Mouse (Mus musculus) gastrocnemius, adult 2 months (tissue): ENCODE measurements around the gene Paqr7. TPM values are rescaled to one million over a fixed set of nuclear protein-coding genes. Genes with fewer than 3 reads are reported as not detected.

Experiments used
- DNase-seq: peaks from one replicate; pipeline ENCODE4 v3.0.0; 2022
- H3K27ac ChIP-seq: fragments of 200-600 bp; 2 replicates; pipeline ENCODE4 v1.8.1; 2022; ENCODE audit warnings: mild to moderate bottlenecking
- H3K4me3 ChIP-seq: fragments of 200-600 bp; 2 replicates; pipeline ENCODE4 v1.8.1; 2022; ENCODE audit warnings: mild to moderate bottlenecking, moderate library complexity
- CTCF ChIP-seq: fragments of 200-600 bp; IDR thresholded peaks from 2 replicates; pipeline ENCODE4 v1.8.1; 2022; ENCODE audit warnings: antibody characterized with exemption, mild to moderate bottlenecking, moderate library complexity
- intact Hi-C: fragments of 180-260 bp; cut with DNase I; formaldehyde crosslinking; loops from one replicate; pipeline ENCODE4 v1.15.1; 2025
- total RNA-seq, 2 experiments: library from RNA; stranded (reverse); gene quantifications; 2 replicates each; pipeline ENCODE4 v1.2.3; 2021

Gene Paqr7
- total RNA-seq, 2 experiments from 2014 or later: 1.7 to 2.3 TPM

- intact Hi-C loops: no loop called here
- no peak overlapping the region for H3K4me3 ChIP-seq
- H3K27ac ChIP-seq: no peak overlapping the region
Observed at GRCm38 (mm10) chr4:134511730-134512129, 15.2 kb downstream of the Paqr7 start.

GRCm38 (mm10) chr4:134512798-134513197 is 16.3 kb downstream of the Paqr7 start:
- Histone ChIP-seq H3K4me3 (no peak overlapping the region), H3K27ac (no peak overlapping the region)
- intact Hi-C loops: no loop called here
- TF ChIP-seq CTCF: peak; percentile 62
- peak; percentile 80 for DNase-seq

More at GRCm38 (mm10) chr4:134511730-134512129, 15.2 kb downstream of the Paqr7 start:
- TF ChIP-seq CTCF: no peak
- DNase-seq: no peak

- Histone ChIP-seq H3K27ac (no peak overlapping the region), H3K4me3 (no peak overlapping the region)
- TF ChIP-seq CTCF: no peak
- DNase-seq: no peak
- intact Hi-C loops: no loop called here
Observed at GRCm38 (mm10) chr4:134514309-134514930, 17.9 kb downstream of the Paqr7 start.

- no peak for DNase-seq
- Histone ChIP-seq H3K27ac (peak overlapping the region; percentile 88), H3K4me3 (no peak overlapping the region)
- intact Hi-C loops: no loop called here
- TF ChIP-seq CTCF: no peak
Observed at GRCm38 (mm10) chr4:134515614-134516013, 19.1 kb downstream of the Paqr7 start.

- no peak overlapping the region; the same call in 1 of the 2 replicates for H3K4me3 ChIP-seq
- no peak for TF ChIP-seq CTCF
- intact Hi-C loops: no loop called here
- DNase-seq: peak; percentile 72
- peak overlapping the region; percentile 88 for H3K27ac ChIP-seq
Observed at GRCm38 (mm10) chr4:134516981-134517380, 20.5 kb downstream of the Paqr7 start.

- DNase-seq: no peak
- TF ChIP-seq CTCF: no peak
- no peak overlapping the region for H3K4me3 ChIP-seq
- intact Hi-C loops: no loop called here
- H3K27ac ChIP-seq: peak overlapping the region; percentile 88
Observed at GRCm38 (mm10) chr4:134517719-134518118, 21.2 kb downstream of the Paqr7 start.

- intact Hi-C loops: no loop called here
- no peak for TF ChIP-seq CTCF
- no peak overlapping the region for H3K27ac ChIP-seq
- no peak for DNase-seq
- H3K4me3 ChIP-seq: no peak overlapping the region
Observed at GRCm38 (mm10) chr4:134518541-134518940, 22.0 kb downstream of the Paqr7 start.

GRCm38 (mm10) chr4:134519281-134519680 is 22.8 kb downstream of the Paqr7 start:
- no peak for TF ChIP-seq CTCF
- DNase-seq: no peak
- Histone ChIP-seq H3K4me3 (no peak overlapping the region), H3K27ac (no peak overlapping the region)
- intact Hi-C loops: no loop called here

GRCm38 (mm10) chr4:134523447-134523846 is 26.9 kb downstream of the Paqr7 start:
- DNase-seq: no peak
- Histone ChIP-seq H3K27ac (no peak overlapping the region), H3K4me3 (no peak overlapping the region)
- TF ChIP-seq CTCF: no peak
- intact Hi-C loops: no loop called here

- no peak for TF ChIP-seq CTCF
- Histone ChIP-seq H3K4me3 (no peak overlapping the region), H3K27ac (no peak overlapping the region)
- intact Hi-C loops: no loop called here
- DNase-seq: no peak
Observed at GRCm38 (mm10) chr4:134525806-134526205, 29.3 kb downstream of the Paqr7 start.

- intact Hi-C loops: no loop called here
- no peak for TF ChIP-seq CTCF
- Histone ChIP-seq H3K27ac (no peak overlapping the region), H3K4me3 (no peak overlapping the region)
- no peak for DNase-seq
Observed at GRCm38 (mm10) chr4:134526220-134526619, 29.7 kb downstream of the Paqr7 start.

- intact Hi-C loops: no loop called here
- Histone ChIP-seq H3K4me3 (no peak overlapping the region), H3K27ac (no peak overlapping the region)
- no peak for TF ChIP-seq CTCF
- no peak for DNase-seq
Observed at GRCm38 (mm10) chr4:134532928-134533327, 36.4 kb downstream of the Paqr7 start.

GRCm38 (mm10) chr4:134533421-134533820 is 36.9 kb downstream of the Paqr7 start:
- intact Hi-C loops: no loop called here
- H3K4me3 ChIP-seq: peak overlapping the region; percentile 86
- TF ChIP-seq CTCF: no peak
- H3K27ac ChIP-seq: peak overlapping the region; percentile 96
- DNase-seq: no peak
